Mouse (Mus musculus) heart, postnatal 10 days (tissue): ENCODE measurements around the gene Slbp. TPM values are rescaled to one million over a fixed set of nuclear protein-coding genes. Genes with fewer than 3 reads are reported as not detected.

ENCODE experiments used
- DNase-seq, 2 experiments: peaks; one replicate each; pipeline ENCODE4 v3.0.0; 2021
- intact Hi-C: fragments of 180-260 bp; cut with DNase I; formaldehyde crosslinking; loops from one replicate; pipeline ENCODE4 v1.15.1; 2025
- total RNA-seq, 2 experiments: library from RNA; stranded (reverse); gene quantifications; 2 replicates each; pipeline ENCODE4 v1.2.3; 2021

Slbp gene
- total RNA-seq, 2 experiments from 2014 or later, result 27.6 to 29.5 TPM

DNA sequence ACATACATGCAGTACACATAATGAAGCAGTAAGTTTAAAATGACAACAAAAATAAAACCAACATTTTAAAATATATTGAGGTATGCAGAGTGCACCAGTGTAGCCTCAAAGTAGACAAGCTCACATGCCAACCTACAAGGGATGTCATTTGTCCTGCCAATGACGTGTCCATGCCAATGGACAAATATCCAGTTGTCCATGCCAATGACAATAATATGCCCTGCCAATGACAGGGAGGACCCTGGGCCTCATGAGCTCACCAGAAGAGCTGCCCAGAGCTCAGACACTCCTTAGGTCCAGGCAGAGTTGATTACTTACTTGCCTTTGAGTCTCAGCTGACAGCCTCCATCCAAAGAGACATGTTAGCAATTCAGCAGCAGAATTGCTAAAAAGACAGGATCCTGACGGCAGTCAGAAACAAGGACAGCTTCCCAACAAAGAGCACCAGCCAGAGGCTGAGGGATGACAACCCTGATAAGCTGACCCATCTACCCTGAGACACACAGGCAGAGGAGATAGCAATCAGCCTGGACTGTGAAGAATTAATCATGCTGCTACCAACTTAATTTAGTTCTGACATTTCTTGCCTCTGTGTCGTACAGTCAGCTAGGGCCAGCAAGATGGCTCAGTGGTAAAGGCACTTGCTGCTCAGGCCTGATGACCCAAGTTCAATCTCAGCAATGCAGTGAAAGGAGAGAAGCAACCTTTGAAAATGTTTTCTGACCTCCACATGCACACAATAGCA, 14.6 kb downstream of the Slbp start:
- intact Hi-C loops, result no loop called here
- no peak for DNase-seq

GRCm38 (mm10) chr5:33635361-33635760, 17.0 kb downstream of the Slbp start:
- no peak for DNase-seq
- intact Hi-C loops, result no loop called here

DNA sequence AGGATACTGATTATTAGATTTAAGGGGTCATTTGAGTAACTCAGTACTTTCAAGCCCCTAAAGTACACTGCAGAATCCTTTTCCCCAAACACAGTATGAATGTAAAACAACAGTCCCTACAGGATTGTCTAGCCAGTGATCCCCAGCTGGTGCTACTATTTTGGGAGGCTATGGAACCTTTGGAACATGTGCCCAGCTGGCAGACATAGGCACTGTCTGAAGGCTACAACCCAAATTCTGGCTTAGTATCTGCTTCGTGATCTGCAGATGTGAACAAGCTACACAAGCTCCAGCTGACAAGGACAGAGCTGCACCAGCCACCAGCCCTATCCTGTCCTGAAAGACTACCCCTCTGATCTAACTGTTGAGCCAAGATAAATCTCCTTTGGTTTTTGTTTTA, 19.8 kb downstream of the Slbp start:
- intact Hi-C loops, result no loop called here
- peak; percentile 33 to 34 for DNase-seq

GRCm38 (mm10) chr5:33630615-33631014, 21.8 kb downstream of the Slbp start:
- intact Hi-C loops, result no loop called here
- peak; percentile 50 to 55 for DNase-seq

GRCm38 (mm10) chr5:33630061-33630460, 22.3 kb downstream of the Slbp start:
- DNase-seq, result peak in 1 of 2 experiments; percentile 49
- intact Hi-C loops, result no loop called here

- peak; percentile 100 for DNase-seq
- intact Hi-C loops, result no loop called here
These were observed 22.9 kb downstream of the Slbp start, which contains the start of the genes Fam53a and Gm9903 for GRCm38 (mm10) chr5:33629301-33629987. Gene Fam53a, minus strand, starts transcription at chr5:33629635. Gene Gm9903, plus strand, starts transcription at chr5:33629925.

DNA sequence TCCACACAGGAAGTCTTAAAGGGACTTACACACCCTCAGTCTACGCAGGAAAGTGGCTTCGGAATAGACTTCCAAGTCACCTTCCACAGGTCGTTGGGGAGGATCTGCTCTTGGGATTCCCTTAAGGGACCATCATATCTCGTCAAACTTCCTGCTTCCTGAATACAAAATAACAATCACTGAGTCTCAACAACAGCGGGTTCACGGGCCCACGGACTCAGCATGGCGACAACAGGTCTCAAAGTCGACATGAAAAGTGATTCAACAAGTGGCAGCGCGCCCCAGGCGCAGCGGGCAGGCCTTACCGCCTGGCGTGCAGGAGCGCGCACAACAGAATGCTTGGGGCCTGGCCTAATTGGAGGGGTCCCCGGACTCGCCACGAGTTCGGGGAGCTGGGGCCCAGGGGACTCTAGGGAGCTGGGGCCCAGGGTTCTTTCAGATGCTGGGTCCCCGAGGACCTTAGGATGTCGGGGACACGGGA, 23.5 kb downstream of the Slbp start:
- intact Hi-C loops, result no loop called here
- DNase-seq, result peak; percentile 72 to 74

GRCm38 (mm10) chr5:33627968-33628367, 24.4 kb downstream of the Slbp start:
- intact Hi-C loops, result no loop called here
- peak; percentile 26 to 38 for DNase-seq

GRCm38 (mm10) chr5:33623766-33624165, 28.6 kb downstream of the Slbp start:
- intact Hi-C loops, result no loop called here
- no peak for DNase-seq

DNA sequence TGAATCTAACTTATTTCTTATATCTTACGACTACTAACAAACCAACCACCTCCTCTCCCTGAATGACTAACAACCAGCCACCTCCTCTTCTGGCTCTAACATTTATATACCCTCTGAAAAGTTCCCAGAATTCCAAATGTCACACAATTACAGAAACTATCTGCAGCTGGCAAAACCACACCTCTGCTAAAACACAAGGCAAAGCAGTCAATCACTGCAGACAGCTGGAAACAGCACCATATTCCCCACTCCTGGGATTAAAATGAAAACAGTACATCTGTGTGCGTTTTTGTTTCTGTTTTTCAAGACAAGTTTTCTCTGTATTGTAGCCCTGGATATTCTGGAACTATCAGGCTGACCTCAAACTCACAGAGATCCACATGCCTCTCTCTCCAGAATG, 29.7 kb downstream of the Slbp start:
- no peak for DNase-seq
- intact Hi-C loops, result no loop called here

DNA sequence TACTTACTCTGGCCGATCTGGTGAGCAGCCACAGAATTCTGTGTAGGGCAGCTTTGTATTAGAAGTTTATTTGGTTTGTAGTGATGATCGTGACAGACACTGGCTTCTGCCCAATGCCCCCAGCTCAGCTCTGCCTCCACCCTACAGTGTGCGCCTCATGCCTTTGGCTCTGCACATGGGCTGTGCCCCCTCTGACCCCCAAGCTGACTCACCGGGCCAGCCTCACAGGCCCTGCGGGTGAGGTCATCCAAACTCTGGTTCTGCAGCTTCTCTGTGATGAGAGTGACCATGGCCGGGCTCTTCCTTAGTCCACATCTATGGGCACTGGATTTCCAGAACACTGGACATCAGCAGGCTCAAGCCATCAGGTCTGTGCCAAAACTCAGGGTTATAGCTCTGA, 38.0 kb downstream of the Slbp start:
- DNase-seq, result no peak
- intact Hi-C loops, result no loop called here

DNA sequence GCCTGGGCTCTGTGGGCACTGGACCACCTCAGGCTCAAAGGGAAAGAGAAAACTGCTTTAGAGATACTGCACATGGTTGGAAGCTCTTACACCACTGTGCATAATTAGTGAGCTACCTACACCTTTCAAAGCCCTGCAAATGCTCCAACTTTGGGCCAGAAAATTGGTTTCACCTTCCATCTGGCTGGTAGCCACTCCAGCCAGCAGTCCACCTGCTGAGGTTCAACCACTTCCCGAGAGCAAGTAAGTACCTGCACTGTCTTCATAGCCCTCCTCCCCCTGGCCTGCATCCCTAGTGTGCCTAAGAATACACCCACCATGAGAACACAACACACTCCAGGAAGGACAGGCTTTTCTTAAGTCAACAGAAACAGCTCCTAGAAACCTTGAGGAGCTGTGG, 40.6 kb downstream of the Slbp start:
- intact Hi-C loops, result no loop called here
- no peak for DNase-seq

- no peak for DNase-seq
- intact Hi-C loops, result no loop called here
These were observed 43.1 kb downstream of the Slbp start for GRCm38 (mm10) chr5:33609226-33609625.

- DNase-seq, result no peak
- intact Hi-C loops, result no loop called here
These were observed 44.9 kb downstream of the Slbp start for GRCm38 (mm10) chr5:33607434-33607833.

DNA sequence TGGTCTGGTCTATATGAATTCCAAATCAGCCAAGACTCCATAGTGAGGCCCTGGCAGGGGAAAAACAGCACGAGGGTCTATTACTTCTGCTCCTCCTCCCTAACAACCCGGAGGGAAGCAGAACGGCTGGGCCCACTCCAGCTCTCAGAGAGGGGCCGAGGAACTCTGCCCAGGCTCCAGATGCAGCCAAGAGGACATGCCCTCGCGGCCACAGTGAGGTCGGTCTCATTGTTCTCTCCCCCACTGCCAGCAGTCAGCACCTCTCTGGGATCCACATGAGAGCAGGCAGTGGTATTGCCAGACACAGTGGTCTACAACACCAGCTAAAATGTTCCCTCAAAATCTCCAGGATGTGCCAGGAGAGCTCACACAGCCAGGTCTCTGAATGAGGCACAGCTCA, 45.7 kb downstream of the Slbp start:
- no peak for DNase-seq
- intact Hi-C loops, result no loop called here

- DNase-seq, result no peak
- intact Hi-C loops, result no loop called here
These were observed 47.1 kb downstream of the Slbp start for GRCm38 (mm10) chr5:33605314-33605713.

DNA sequence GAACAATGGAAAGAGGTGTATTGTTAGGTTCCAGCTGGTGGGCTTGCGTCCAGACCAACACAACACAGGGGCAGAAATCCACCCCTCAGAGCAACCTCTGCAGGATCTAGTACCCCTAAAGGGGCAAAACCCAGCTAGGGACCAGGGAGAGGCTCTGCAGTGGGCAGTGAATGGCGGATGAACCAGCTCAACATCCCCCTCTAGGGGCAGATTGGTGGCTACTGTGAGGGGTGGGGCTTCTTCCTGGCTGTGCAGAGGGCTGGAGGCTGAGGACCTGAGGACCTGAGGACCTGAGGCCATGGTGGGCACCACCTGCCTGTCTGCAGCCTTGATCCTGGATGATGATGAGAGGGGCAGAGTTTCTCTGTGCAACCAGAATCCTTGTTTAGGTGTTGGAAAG, 58.8 kb downstream of the Slbp start:
- no peak for DNase-seq
- intact Hi-C loops, result no loop called here

DNA sequence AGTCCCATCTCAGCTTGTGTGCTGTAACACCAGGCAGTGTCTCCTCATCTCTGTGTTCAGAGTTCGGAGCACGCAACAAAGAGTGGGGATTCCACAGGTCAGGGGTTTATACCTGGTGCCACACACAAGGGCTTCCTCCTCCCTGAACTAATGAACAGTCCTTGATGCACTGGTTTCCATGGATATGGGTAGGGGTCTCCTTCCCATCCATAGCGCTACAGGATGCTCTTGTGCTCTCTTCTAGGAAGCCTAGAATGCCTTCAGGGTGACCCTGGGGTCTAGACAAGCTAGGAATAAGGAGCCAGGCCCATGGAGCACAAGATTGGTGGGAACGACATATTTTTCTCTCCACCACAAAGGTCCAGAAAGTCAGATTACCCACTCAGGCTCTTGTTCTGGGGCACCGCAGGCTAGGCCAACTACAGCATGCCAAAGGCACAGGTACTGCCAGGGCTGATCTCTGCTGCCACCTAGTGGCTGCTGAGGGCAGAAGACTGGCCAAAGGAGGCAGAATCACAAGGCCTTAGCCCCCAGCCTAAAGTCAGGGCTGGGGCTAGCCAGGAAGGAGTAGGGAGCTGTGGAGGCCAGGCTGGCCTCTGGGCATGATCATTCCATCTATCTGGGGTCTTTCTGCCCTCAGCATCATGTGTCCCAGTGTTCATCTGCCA, 63.0 kb downstream of the Slbp start:
- intact Hi-C loops, result loop anchor here (1.0 to 5.0 kb wide), 3 partner anchors 47 to 195 kb away; no protein-coding TSS in a partner anchor
- DNase-seq, result peak; percentile 72 to 86

DNA sequence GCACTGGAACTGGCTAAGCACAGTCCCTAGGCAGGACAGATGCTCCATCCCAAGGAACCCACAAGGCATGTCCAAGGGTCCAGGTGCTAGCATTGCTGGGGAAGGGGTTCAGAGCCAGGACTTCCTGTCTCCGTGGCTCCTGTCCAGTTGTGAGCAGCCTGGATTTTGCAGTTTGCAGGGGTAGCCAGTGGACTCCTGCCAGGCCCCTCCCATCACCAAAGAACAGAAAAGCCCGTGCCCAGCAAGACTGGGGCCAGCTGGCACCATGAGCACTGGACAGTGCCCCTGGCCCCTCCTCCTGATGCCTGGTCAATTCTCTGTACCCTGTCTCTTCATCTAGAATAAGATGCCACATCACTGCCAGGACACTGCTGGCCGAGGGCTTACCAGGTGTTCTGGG, 64.3 kb downstream of the Slbp start:
- intact Hi-C loops, result loop anchor here (5.0 kb wide), 2 partner anchors 46 to 91 kb away; no protein-coding TSS in a partner anchor
- no peak for DNase-seq

- DNase-seq, result no peak
- intact Hi-C loops, result loop anchor here (5.0 kb wide), 2 partner anchors 45 to 90 kb away; no protein-coding TSS in a partner anchor
These were observed 64.8 kb downstream of the Slbp start for GRCm38 (mm10) chr5:33587498-33588058.
